Mouse (Mus musculus) liver, adult 2 months (tissue): ENCODE data around the gene Gm13289. TPM values are rescaled to one million over a fixed set of nuclear protein-coding genes. Genes with fewer than 3 reads are reported as not detected.
"Not testable (repeated sequence)": the region's sequence is repeated elsewhere in the genome, so short reads cannot be mapped to it uniquely, and the experiment has no call there.

ENCODE experiments used
- DNase-seq: peaks from one replicate; pipeline ENCODE4 v3.0.0-alpha.2; 2011; ENCODE audit warnings: low read depth, low spot score; ENCODE audit errors: extremely low read depth
- H3K27ac ChIP-seq: fragments of 200-500 bp; replicated peaks from 2 replicates; pipeline ENCODE4 v1.5.1; 2012; ENCODE audit warnings: low read depth, mild to moderate bottlenecking, control low read depth, inconsistent platforms, low read length; ENCODE audit not compliant: insufficient read depth
- H3K27me3 ChIP-seq: fragments of 200-500 bp; 2 replicates; pipeline ENCODE4 v1.6.1; 2012; ENCODE audit warnings: mild to moderate bottlenecking, moderate library complexity, low read length, inconsistent platforms; ENCODE audit not compliant: control insufficient read depth, insufficient read depth
- H3K36me3 ChIP-seq: fragments of 200-500 bp; 2 replicates; pipeline ENCODE4 v1.6.1; 2012; ENCODE audit warnings: low read length, inconsistent platforms; ENCODE audit not compliant: control insufficient read depth, insufficient read depth
- H3K4me1 ChIP-seq: fragments of 200-500 bp; 2 replicates; pipeline ENCODE4 v1.6.1; 2011; ENCODE audit warnings: low read length; ENCODE audit not compliant: control insufficient read depth, insufficient read depth
- H3K4me3 ChIP-seq: fragments of 200-500 bp; 2 replicates; pipeline ENCODE4 v1.5.1; 2011; ENCODE audit warnings: low read depth, mild to moderate bottlenecking, control low read depth, low read length, moderate library complexity; ENCODE audit not compliant: insufficient read depth
- H3K79me2 ChIP-seq: fragments of 200-500 bp; 2 replicates; pipeline ENCODE4 v1.6.1; 2012; ENCODE audit warnings: inconsistent platforms, mild to moderate bottlenecking, low read length, moderate library complexity; ENCODE audit not compliant: control insufficient read depth, insufficient read depth
- H3K9ac ChIP-seq: fragments of 200-500 bp; 2 replicates; pipeline ENCODE4 v1.6.1; 2012; ENCODE audit warnings: low read depth, mild to moderate bottlenecking, control low read depth, inconsistent platforms, low read length
- CTCF ChIP-seq: fragments of 200-500 bp; IDR thresholded peaks from 2 replicates; pipeline ENCODE4 v1.5.1; 2011; ENCODE audit warnings: low read depth, low read length, control low read depth
- POLR2A ChIP-seq: fragments of 200-500 bp; IDR thresholded peaks from 2 replicates; pipeline ENCODE4 v1.6.1; 2011; ENCODE audit warnings: low read length, control low read depth; ENCODE audit not compliant: insufficient read depth; ENCODE audit errors: extremely low read depth
- WGBS: fragments of 180-500 bp; shearing (Covaris S2); methylation state at CpG from one replicate; pipeline ENCODE4 v1.1.7; 2018; 5-methylcytosine and 5-hydroxymethylcytosine counted together
- polyA plus RNA-seq: library from polyadenylated mRNA; depleted of rRNA; stranded (reverse); fragments of >200 nt; gene quantifications from 2 replicates; pipeline ENCODE4 v1.2.3, GENCODE M21; 2012
- total RNA-seq: library from RNA; depleted of rRNA; stranded (reverse); fragments of >200 nt; gene quantifications from 2 replicates; pipeline ENCODE4 v1.2.3, GENCODE M21; 2014

Gm13289 gene
- total and polyA plus RNA-seq, 2 experiments: not detected

GRCm38 (mm10) chr4:88760431-88760830 lies 16.3 kb upstream of the Gm13289 start:
- peak; percentile 71 for DNase-seq
- 0% methylated on average over 26 of the region's 28 CpGs for WGBS
- not testable (repeated sequence) for H3K36me3 ChIP-seq

GRCm38 (mm10) chr4:88761776-88762175 lies 14.9 kb upstream of the Gm13289 start:
- H3K36me3 ChIP-seq, DNase-seq, H3K79me2 ChIP-seq, H3K4me3 ChIP-seq, H3K27ac ChIP-seq, H3K27me3 ChIP-seq, H3K9ac ChIP-seq, H3K4me1 ChIP-seq: not testable (repeated sequence)
- 66% methylated on average over 6 of the region's 8 CpGs for WGBS

More at GRCm38 (mm10) chr4:88760431-88760830, 16.3 kb upstream of the Gm13289 start:
- not testable (repeated sequence) for H3K4me1 ChIP-seq, H3K79me2 ChIP-seq, H3K27me3 ChIP-seq
- Histone ChIP-seq H3K9ac (0 out of 2 replicates have a peak overlapping the region, but pooled peaks have one; percentile 67), H3K27ac (peak overlapping the region; percentile 43; the same call in 1 of the 2 replicates), H3K4me3 (peak overlapping the region; percentile 9; the same call in 1 of the 2 replicates)
- TF ChIP-seq CTCF (peak; percentile 40), POLR2A (peak; percentile 50; the same call in 1 of the 2 replicates)

GRCm38 (mm10) chr4:88762341-88762740 lies 14.4 kb upstream of the Gm13289 start:
- H3K79me2 ChIP-seq, H3K4me1 ChIP-seq, H3K36me3 ChIP-seq, H3K27ac ChIP-seq, H3K27me3 ChIP-seq, H3K4me3 ChIP-seq, DNase-seq, H3K9ac ChIP-seq: not testable (repeated sequence)
- WGBS: 57% methylated on average over 9 of the region's 9 CpGs

- Histone ChIP-seq H3K4me3 (peak overlapping the region; percentile 45), H3K9ac (peak overlapping the region; percentile 55; the same call in 1 of the 2 replicates)
- H3K4me1 ChIP-seq, H3K36me3 ChIP-seq, H3K79me2 ChIP-seq, H3K27ac ChIP-seq, H3K27me3 ChIP-seq: not testable (repeated sequence)
- DNase-seq: peak; percentile 75
- 5% methylated on average over 35 of the region's 42 CpGs for WGBS
- TF ChIP-seq CTCF (peak; percentile 40; the same call in 1 of the 2 replicates), POLR2A (0 out of 2 replicates have a peak, but pooled peaks have one; percentile 13)
Observed at GRCm38 (mm10) chr4:88763384-88764018, 13.2 kb upstream of the Gm13289 start.

GRCm38 (mm10) chr4:88773534-88773933 lies 3.2 kb upstream of the Gm13289 start, which contains the start of gene Gm13290:
Gm13290 (plus strand) TSS chr4:88773834.
- H3K36me3 ChIP-seq, H3K4me3 ChIP-seq, H3K27me3 ChIP-seq, H3K79me2 ChIP-seq, H3K9ac ChIP-seq, H3K27ac ChIP-seq, H3K4me1 ChIP-seq, DNase-seq: not testable (repeated sequence)
- no CpG with 5 or more reads among the region's 32 CpGs for WGBS

GRCm38 (mm10) chr4:88779550-88779949 lies 2.8 kb downstream of the Gm13289 start, which contains the start of gene Gm13272:
Gm13272 (plus strand) TSS chr4:88779850.
- WGBS: no CpG with 5 or more reads among the region's 29 CpGs
- not testable (repeated sequence) for DNase-seq, H3K27me3 ChIP-seq, H3K79me2 ChIP-seq, H3K4me3 ChIP-seq, H3K4me1 ChIP-seq, H3K36me3 ChIP-seq, H3K9ac ChIP-seq, H3K27ac ChIP-seq

GRCm38 (mm10) chr4:88780320-88780719 lies 3.6 kb downstream of the Gm13289 start:
- H3K4me1 ChIP-seq, H3K27me3 ChIP-seq, DNase-seq, H3K36me3 ChIP-seq, H3K79me2 ChIP-seq, H3K27ac ChIP-seq, H3K9ac ChIP-seq, H3K4me3 ChIP-seq: not testable (repeated sequence)
- 51% methylated on average over 16 of the region's 18 CpGs for WGBS

- not testable (repeated sequence) for H3K27me3 ChIP-seq, H3K4me3 ChIP-seq, H3K36me3 ChIP-seq, H3K9ac ChIP-seq, H3K79me2 ChIP-seq, H3K4me1 ChIP-seq, DNase-seq
- H3K27ac ChIP-seq: 0 out of 2 replicates have a peak within 1 kb of the TSS, but pooled peaks have one; percentile 12
- WGBS: 9% methylated on average over 5 of the region's 7 CpGs
Observed at GRCm38 (mm10) chr4:88781831-88782230, 5.1 kb downstream of the Gm13289 start, which contains the start of gene Ifnz. Ifnz (plus strand) TSS chr4:88782131.

- DNase-seq, H3K4me1 ChIP-seq, H3K4me3 ChIP-seq, H3K27me3 ChIP-seq, H3K36me3 ChIP-seq, H3K9ac ChIP-seq, H3K79me2 ChIP-seq: not testable (repeated sequence)
- H3K27ac ChIP-seq: 0 out of 2 replicates have a peak overlapping the region, but pooled peaks have one; percentile 12
- WGBS: under 1% methylated on average over 19 of the region's 31 CpGs
Observed at GRCm38 (mm10) chr4:88782335-88782734, 5.6 kb downstream of the Gm13289 start.
